Mouse (Mus musculus): ENCODE results near the gene Treh. TPM values are rescaled to one million over a fixed set of nuclear protein-coding genes. Genes with fewer than 3 reads are reported as not detected.

The Treh gene
- total and polyA plus RNA-seq, 3 experiments: not detected

DNA sequence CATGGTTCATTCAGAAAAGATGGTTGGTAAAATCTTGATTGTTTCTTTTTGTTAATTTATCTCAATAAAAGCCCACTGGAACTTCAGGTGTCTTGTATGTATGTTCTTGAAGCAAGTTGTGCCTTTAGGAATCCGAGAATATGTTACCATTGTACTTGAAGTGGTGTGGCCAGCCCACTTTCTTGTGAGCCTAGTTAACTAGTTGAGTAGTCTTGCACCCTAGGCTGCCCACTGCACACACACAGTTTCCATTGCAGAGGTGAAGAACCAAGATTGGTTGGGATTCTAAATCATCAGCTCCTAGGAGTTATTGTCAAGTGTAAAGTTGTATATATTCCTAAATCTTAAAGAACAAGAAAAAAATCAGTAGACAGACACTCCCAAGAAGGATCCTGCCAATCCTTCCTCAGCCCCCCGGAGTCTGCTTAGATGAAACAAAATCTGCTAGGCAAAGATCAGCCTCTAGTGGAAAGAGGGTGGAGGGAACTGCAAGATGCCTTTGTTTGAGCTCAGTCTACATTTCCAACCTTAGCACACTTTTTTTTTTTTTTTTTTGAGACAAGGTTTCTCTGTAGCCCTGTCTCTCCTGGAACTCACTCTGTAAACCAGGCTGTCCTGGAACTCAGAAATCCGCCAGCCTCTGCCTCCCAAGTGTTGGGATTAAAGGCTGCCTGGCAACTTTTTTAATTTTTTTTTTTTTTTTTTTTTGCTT is 32.2 kb upstream of the Treh start:
- no peak for DNase-seq (ENCODE audit: low spot score)
- peaks cover 30% of the 10 kb centered on the region for H3K36me3 ChIP-seq (replicated peaks)
- peaks cover 17% of the 10 kb centered on the region for H3K27me3 ChIP-seq (ENCODE audit: insufficient read depth, low read length)
- TF ChIP-seq POLR2AphosphoS5 (IDR thresholded peaks at IDR 0.05; ENCODE audit: insufficient replicate concordance, low read depth, low read length) (no peak), CTCF (IDR thresholded peaks at IDR 0.05; ENCODE audit: low read depth, low read length) (no peak), TAL1 (conservative IDR thresholded peaks at IDR 0.05; ENCODE audit: low read depth, low read length) (no peak), GATA1 (IDR thresholded peaks at IDR 0.05; ENCODE audit: borderline replicate concordance, low read length) (no peak), GATA2 (IDR thresholded peaks at IDR 0.05; ENCODE audit: borderline replicate concordance, low read depth, low read length) (no peak)
- no peak for ATAC-seq (ENCODE audit: extremely low read depth, insufficient number of reproducible peaks, low FRiP score, poor library complexity, severe bottlenecking)
- H3K4me1 ChIP-seq (ENCODE audit: insufficient read depth, low read depth, low read length): peaks cover 13% of the 10 kb centered on the region
- no peak overlapping the region for H3K4me3 ChIP-seq (ENCODE audit: low read depth, low read length)
- H3K9me3 ChIP-seq (replicated peaks): no peaks in the 10 kb centered on the region

DNA sequence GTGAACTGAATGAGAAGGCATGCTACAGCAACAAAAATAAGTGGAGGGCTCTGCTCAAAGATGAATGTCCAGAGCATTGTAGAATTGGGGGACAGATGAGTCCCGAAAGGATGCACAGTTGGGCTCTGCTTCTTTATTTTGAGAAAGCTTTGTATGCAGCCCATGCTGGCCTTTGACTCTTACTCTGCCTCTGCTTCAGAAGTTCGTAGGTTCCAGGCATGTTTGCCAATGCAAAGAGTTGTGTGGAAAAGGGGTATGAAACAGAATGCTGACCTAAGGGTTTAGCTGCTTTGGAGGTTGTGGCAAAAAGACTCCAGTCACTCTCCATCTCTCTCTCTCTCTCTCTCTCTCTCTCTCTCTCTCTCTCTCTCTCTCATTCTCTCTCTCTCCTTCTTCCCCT is 31.4 kb upstream of the Treh start:
- no peaks in the 10 kb centered on the region for H3K9me3 ChIP-seq (replicated peaks)
- ATAC-seq (ENCODE audit: extremely low read depth, insufficient number of reproducible peaks, low FRiP score, poor library complexity, severe bottlenecking) (no peak), DNase-seq (ENCODE audit: low spot score) (no peak)
- TF ChIP-seq CTCF (IDR thresholded peaks at IDR 0.05; ENCODE audit: low read depth, low read length) (no peak), GATA1 (IDR thresholded peaks at IDR 0.05; ENCODE audit: borderline replicate concordance, low read length) (no peak), GATA2 (IDR thresholded peaks at IDR 0.05; ENCODE audit: borderline replicate concordance, low read depth, low read length) (no peak), TAL1 (conservative IDR thresholded peaks at IDR 0.05; ENCODE audit: low read depth, low read length) (no peak), POLR2AphosphoS5 (IDR thresholded peaks at IDR 0.05; ENCODE audit: insufficient replicate concordance, low read depth, low read length) (no peak)
- H3K27me3 ChIP-seq (ENCODE audit: insufficient read depth, low read length): peaks cover 21% of the 10 kb centered on the region
- peaks cover 13% of the 10 kb centered on the region for H3K4me1 ChIP-seq (ENCODE audit: insufficient read depth, low read depth, low read length)
- H3K4me3 ChIP-seq (ENCODE audit: low read depth, low read length): no peak overlapping the region
- peaks cover 25% of the 10 kb centered on the region for H3K36me3 ChIP-seq (replicated peaks)

DNA sequence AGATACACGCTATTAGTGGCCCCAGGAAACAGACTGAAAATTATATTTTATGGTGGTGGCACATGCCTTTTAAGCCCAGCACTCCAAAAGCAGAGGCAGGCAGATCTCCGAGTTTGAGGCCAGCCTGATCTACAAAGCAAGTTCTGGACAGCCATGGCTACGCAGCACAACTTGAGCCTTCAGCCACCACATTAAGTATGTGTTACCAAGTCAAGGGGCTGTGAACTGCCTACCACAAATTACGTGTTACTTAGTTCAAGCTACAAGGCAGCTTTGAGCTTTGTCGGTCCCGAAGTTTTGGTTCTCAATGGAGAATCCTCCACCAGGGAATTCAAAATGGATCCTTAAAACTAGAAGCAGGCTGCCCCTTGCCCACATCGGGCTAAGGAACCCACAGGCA is 29.9 kb upstream of the Treh start:
- no peak for TF ChIP-seq GATA1 (IDR thresholded peaks at IDR 0.05; ENCODE audit: borderline replicate concordance, low read length)
- no peak for TF ChIP-seq POLR2AphosphoS5 (IDR thresholded peaks at IDR 0.05; ENCODE audit: insufficient replicate concordance, low read depth, low read length)
- TF ChIP-seq CTCF (IDR thresholded peaks at IDR 0.05; ENCODE audit: low read depth, low read length): no peak
- TF ChIP-seq TAL1 (conservative IDR thresholded peaks at IDR 0.05; ENCODE audit: low read depth, low read length): no peak
- TF ChIP-seq GATA2 (IDR thresholded peaks at IDR 0.05; ENCODE audit: borderline replicate concordance, low read depth, low read length): no peak
- DNase-seq (ENCODE audit: low spot score): no peak
- no peak for ATAC-seq (ENCODE audit: extremely low read depth, insufficient number of reproducible peaks, low FRiP score, poor library complexity, severe bottlenecking)
- Histone ChIP-seq H3K4me1 (ENCODE audit: insufficient read depth, low read depth, low read length) (peaks cover 7% of the 10 kb centered on the region), H3K36me3 (replicated peaks) (peaks cover 13% of the 10 kb centered on the region), H3K27me3 (ENCODE audit: insufficient read depth, low read length) (peaks cover 25% of the 10 kb centered on the region), H3K4me3 (ENCODE audit: low read depth, low read length) (no peak overlapping the region), H3K9me3 (replicated peaks) (no peaks in the 10 kb centered on the region)

DNA sequence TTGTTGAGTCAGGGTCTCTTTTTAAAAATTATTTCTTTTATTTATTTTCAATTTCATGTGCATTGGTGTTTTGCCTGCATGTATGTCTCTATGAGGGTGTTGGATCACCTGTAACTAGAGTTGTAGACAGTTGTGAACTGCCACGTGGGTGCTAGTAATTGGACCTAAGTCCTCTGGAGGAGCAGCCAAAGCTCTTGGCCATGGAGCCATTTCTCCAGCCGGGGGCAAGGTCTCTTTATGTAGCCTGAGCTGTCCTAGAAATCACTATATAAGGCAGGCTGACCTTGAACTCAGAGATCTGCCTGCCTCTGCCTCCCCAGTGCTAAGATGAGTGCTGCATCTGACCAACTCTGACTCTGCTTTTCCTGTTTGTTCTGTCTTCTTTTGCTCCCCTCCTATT is 28.8 kb upstream of the Treh start:
- ATAC-seq (ENCODE audit: extremely low read depth, insufficient number of reproducible peaks, low FRiP score, poor library complexity, severe bottlenecking): no peak
- Histone ChIP-seq H3K36me3 (replicated peaks) (peaks cover 4% of the 10 kb centered on the region), H3K9me3 (replicated peaks) (no peaks in the 10 kb centered on the region), H3K4me1 (ENCODE audit: insufficient read depth, low read depth, low read length) (peaks cover 8% of the 10 kb centered on the region), H3K27me3 (ENCODE audit: insufficient read depth, low read length) (peaks cover 31% of the 10 kb centered on the region), H3K4me3 (ENCODE audit: low read depth, low read length) (no peak overlapping the region)
- no peak for DNase-seq (ENCODE audit: low spot score)
- no peak for TF ChIP-seq POLR2AphosphoS5 (IDR thresholded peaks at IDR 0.05; ENCODE audit: insufficient replicate concordance, low read depth, low read length)
- TF ChIP-seq TAL1 (conservative IDR thresholded peaks at IDR 0.05; ENCODE audit: low read depth, low read length): no peak
- no peak for TF ChIP-seq GATA2 (IDR thresholded peaks at IDR 0.05; ENCODE audit: borderline replicate concordance, low read depth, low read length)
- no peak for TF ChIP-seq GATA1 (IDR thresholded peaks at IDR 0.05; ENCODE audit: borderline replicate concordance, low read length)
- no peak for TF ChIP-seq CTCF (IDR thresholded peaks at IDR 0.05; ENCODE audit: low read depth, low read length)

DNA sequence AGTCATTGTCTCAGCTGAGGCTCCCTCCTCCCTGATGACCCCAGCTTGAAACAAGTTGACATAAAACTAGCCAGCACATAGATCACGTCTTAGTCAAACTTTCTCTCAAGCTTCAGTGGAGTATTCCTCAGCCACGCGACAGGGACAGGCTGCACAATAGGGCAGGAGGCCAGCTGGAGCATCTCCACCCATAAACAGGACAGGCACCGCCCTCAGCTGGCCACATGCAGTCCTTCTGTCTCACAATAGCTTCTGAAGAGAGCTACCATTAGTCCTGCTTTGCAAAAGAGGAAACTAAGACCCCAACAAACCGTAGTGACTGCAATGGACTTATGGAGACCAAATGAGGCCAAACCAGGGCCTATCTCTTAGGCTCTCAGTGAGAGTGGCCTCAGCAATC is 27.6 kb upstream of the Treh start:
- DNase-seq (ENCODE audit: low spot score): no peak
- Histone ChIP-seq H3K4me1 (ENCODE audit: insufficient read depth, low read depth, low read length) (peaks cover 6% of the 10 kb centered on the region), H3K27me3 (ENCODE audit: insufficient read depth, low read length) (peaks cover 43% of the 10 kb centered on the region), H3K4me3 (ENCODE audit: low read depth, low read length) (no peak overlapping the region), H3K9me3 (replicated peaks) (no peaks in the 10 kb centered on the region), H3K36me3 (replicated peaks) (peaks cover 4% of the 10 kb centered on the region)
- no peak for ATAC-seq (ENCODE audit: extremely low read depth, insufficient number of reproducible peaks, low FRiP score, poor library complexity, severe bottlenecking)
- no peak for TF ChIP-seq TAL1 (conservative IDR thresholded peaks at IDR 0.05; ENCODE audit: low read depth, low read length)
- no peak for TF ChIP-seq GATA1 (IDR thresholded peaks at IDR 0.05; ENCODE audit: borderline replicate concordance, low read length)
- no peak for TF ChIP-seq POLR2AphosphoS5 (IDR thresholded peaks at IDR 0.05; ENCODE audit: insufficient replicate concordance, low read depth, low read length)
- no peak for TF ChIP-seq CTCF (IDR thresholded peaks at IDR 0.05; ENCODE audit: low read depth, low read length)
- TF ChIP-seq GATA2 (IDR thresholded peaks at IDR 0.05; ENCODE audit: borderline replicate concordance, low read depth, low read length): no peak

DNA sequence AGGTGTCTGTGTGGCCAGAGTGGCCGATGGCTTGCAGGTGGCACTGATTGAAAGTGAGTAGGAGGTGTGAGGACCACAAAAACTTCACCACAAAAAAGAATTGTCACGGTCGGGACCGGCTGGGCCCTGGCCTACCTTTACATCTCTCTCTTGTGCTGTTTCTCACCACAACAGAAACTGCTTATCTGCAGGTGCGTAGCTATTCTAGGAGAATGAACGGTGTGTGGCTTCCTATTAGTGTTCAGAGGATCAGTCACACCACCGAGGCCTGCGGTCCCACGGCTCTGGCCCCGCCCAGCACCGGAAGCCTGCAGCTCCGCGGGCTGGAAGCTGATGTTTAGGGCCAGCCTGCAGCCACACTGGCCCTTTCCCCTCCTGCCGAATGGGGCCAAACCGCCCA is 27.1 kb upstream of the Treh start:
- Histone ChIP-seq H3K36me3 (replicated peaks) (peaks cover under 1% of the 10 kb centered on the region), H3K4me1 (ENCODE audit: insufficient read depth, low read depth, low read length) (peaks cover 6% of the 10 kb centered on the region), H3K9me3 (replicated peaks) (no peaks in the 10 kb centered on the region), H3K4me3 (ENCODE audit: low read depth, low read length) (no peak overlapping the region), H3K27me3 (ENCODE audit: insufficient read depth, low read length) (peaks cover 48% of the 10 kb centered on the region)
- no peak for DNase-seq (ENCODE audit: low spot score)
- TF ChIP-seq TAL1 (conservative IDR thresholded peaks at IDR 0.05; ENCODE audit: low read depth, low read length) (no peak), CTCF (IDR thresholded peaks at IDR 0.05; ENCODE audit: low read depth, low read length) (no peak), GATA1 (IDR thresholded peaks at IDR 0.05; ENCODE audit: borderline replicate concordance, low read length) (no peak)
- no peak for ATAC-seq (ENCODE audit: extremely low read depth, insufficient number of reproducible peaks, low FRiP score, poor library complexity, severe bottlenecking)

Measured in G1E (cell line).